Mouse (Mus musculus) liver, embryonic 12.5 days (tissue): ENCODE measurements around the gene Arf6. TPM values are rescaled to one million over a fixed set of nuclear protein-coding genes. Genes with fewer than 3 reads are reported as not detected.
A peak's percentile ranks its signal among the peaks of the same experiment; 100 is the strongest.
"Not testable (repeated sequence)": the region's sequence is repeated elsewhere in the genome, so short reads cannot be mapped to it uniquely, and the experiment has no call there.

Experiments
- ATAC-seq: fragments of 200-750 bp; cut with Nextera tagmentation; 2 replicates; pipeline ENCODE4 v1.8.0; 2017; ENCODE audit warnings: moderate number of reproducible peaks, mild to moderate bottlenecking, moderate library complexity
- H3K27ac ChIP-seq: fragments of 300-500 bp; sonication (generic); 2 replicates; pipeline ENCODE4 v1.5.1; 2016; ENCODE audit warnings: mild to moderate bottlenecking
- H3K27me3 ChIP-seq: fragments of 300-500 bp; sonication (generic); replicated peaks from 2 replicates; pipeline ENCODE4 v1.6.1; 2016; ENCODE audit warnings: mild to moderate bottlenecking, moderate library complexity
- H3K36me3 ChIP-seq: fragments of 300-500 bp; sonication (generic); 2 replicates; pipeline ENCODE4 v1.6.1; 2016; ENCODE audit warnings: mild to moderate bottlenecking, moderate library complexity
- H3K4me1 ChIP-seq: fragments of 300-500 bp; sonication (generic); 2 replicates; pipeline ENCODE4 v1.6.1; 2016
- H3K4me2 ChIP-seq: fragments of 300-500 bp; sonication (generic); 2 replicates; pipeline ENCODE4 v1.6.1; 2016; ENCODE audit warnings: mild to moderate bottlenecking, moderate library complexity
- H3K4me3 ChIP-seq: fragments of 300-500 bp; sonication (generic); 2 replicates; pipeline ENCODE4 v1.5.1; 2016; ENCODE audit warnings: mild to moderate bottlenecking, moderate library complexity
- H3K9ac ChIP-seq: fragments of 300-500 bp; sonication (generic); 2 replicates; pipeline ENCODE4 v1.6.1; 2016; ENCODE audit warnings: mild to moderate bottlenecking, moderate library complexity
- H3K9me3 ChIP-seq: fragments of 300-500 bp; sonication (generic); replicated peaks from 2 replicates; pipeline ENCODE4 v1.6.1; 2016; ENCODE audit warnings: mild to moderate bottlenecking, moderate library complexity
- WGBS: fragments of 180-500 bp; shearing (Covaris S2); methylation state at CpG from one replicate; pipeline ENCODE4 v1.1.7; 2016; ENCODE audit not compliant: insufficient replicate concordance; 5-methylcytosine and 5-hydroxymethylcytosine counted together
- polyA plus RNA-seq: library from polyadenylated mRNA; unstranded; fragments of >200 nt; fragmentation: Nextera tagmentation; extraction: Ambion mirVana; gene quantifications from 2 replicates; pipeline ENCODE4 v1.2.1, GENCODE M21; 2016

Gene Arf6
- polyA plus RNA-seq, 1 experiment from 2014 or later: 81.1 TPM

- H3K27ac ChIP-seq: no peak overlapping the region
- WGBS: 96% methylated on average over 1 of the region's 1 CpGs
- H3K4me3 ChIP-seq: no peak overlapping the region
- peaks cover 56% of the 10 kb centered on the region for H3K36me3 ChIP-seq
- H3K4me1 ChIP-seq: peaks cover 38% of the 10 kb centered on the region
- no peak for ATAC-seq
- no peaks in the 10 kb centered on the region for H3K9me3 ChIP-seq
- no peak overlapping the region for H3K9ac ChIP-seq
- no peaks in the 10 kb centered on the region for H3K27me3 ChIP-seq
- H3K4me2 ChIP-seq: no peak overlapping the region
Measured at GRCm38 (mm10) chr12:69377188-69377587, 5.2 kb downstream of the Arf6 start.

GRCm38 (mm10) chr12:69377636-69378035 lies 5.7 kb downstream of the Arf6 start:
- H3K9ac ChIP-seq, H3K4me3 ChIP-seq, H3K9me3 ChIP-seq, H3K27me3 ChIP-seq, H3K4me2 ChIP-seq, ATAC-seq, H3K27ac ChIP-seq: not testable (repeated sequence)
- 83% methylated on average over 6 of the region's 6 CpGs for WGBS
- Histone ChIP-seq H3K36me3 (peaks cover 56% of the 10 kb centered on the region), H3K4me1 (peaks cover 43% of the 10 kb centered on the region)

GRCm38 (mm10) chr12:69378558-69379454 lies 6.9 kb downstream of the Arf6 start:
- no peak for ATAC-seq
- WGBS: 82% methylated on average over 11 of the region's 11 CpGs

GRCm38 (mm10) chr12:69382880-69383279 lies 10.9 kb downstream of the Arf6 start:
- ATAC-seq: peak; percentile 47; the same call in 1 of the 2 replicates
- H3K9me3 ChIP-seq: no peaks in the 10 kb centered on the region
- H3K27ac ChIP-seq: no peak overlapping the region; the same call in 1 of the 2 replicates
- 71% methylated on average over 1 of the region's 1 CpGs for WGBS
- H3K4me3 ChIP-seq: no peak overlapping the region
- 0 out of 2 replicates have a peak overlapping the region, but pooled peaks have one; percentile 2 for H3K9ac ChIP-seq
- peaks cover 20% of the 10 kb centered on the region for H3K36me3 ChIP-seq
- peaks cover 25% of the 10 kb centered on the region for H3K4me1 ChIP-seq
- no peaks in the 10 kb centered on the region for H3K27me3 ChIP-seq
- H3K4me2 ChIP-seq: no peak overlapping the region

More at GRCm38 (mm10) chr12:69378558-69379454, 6.9 kb downstream of the Arf6 start:
- Histone ChIP-seq H3K4me2 (no peak overlapping the region), H3K4me3 (no peak overlapping the region), H3K27ac (no peak overlapping the region), H3K4me1 (peaks cover 49% of the 10 kb centered on the region), H3K9ac (no peak overlapping the region), H3K36me3 (peaks cover 44% of the 10 kb centered on the region), H3K27me3 (no peaks in the 10 kb centered on the region), H3K9me3 (no peaks in the 10 kb centered on the region)

- no peak overlapping the region for H3K4me2 ChIP-seq
- 76% methylated on average over 5 of the region's 5 CpGs for WGBS
- no peak for ATAC-seq
- no peaks in the 10 kb centered on the region for H3K27me3 ChIP-seq
- no peaks in the 10 kb centered on the region for H3K9me3 ChIP-seq
- no peak overlapping the region for H3K9ac ChIP-seq
- peaks cover 21% of the 10 kb centered on the region for H3K4me1 ChIP-seq
- H3K36me3 ChIP-seq: peaks cover 4% of the 10 kb centered on the region; the same call in 1 of the 2 replicates
- H3K27ac ChIP-seq: no peak overlapping the region
- H3K4me3 ChIP-seq: no peak overlapping the region
Measured at GRCm38 (mm10) chr12:69384606-69385005, 12.7 kb downstream of the Arf6 start.

GRCm38 (mm10) chr12:69385542-69386280 lies 13.8 kb downstream of the Arf6 start:
- no peaks in the 10 kb centered on the region for H3K27me3 ChIP-seq
- no peak overlapping the region for H3K27ac ChIP-seq
- WGBS: 57% methylated on average over 6 of the region's 6 CpGs
- no peak for ATAC-seq
- no peak overlapping the region for H3K4me2 ChIP-seq
- no peaks in the 10 kb centered on the region for H3K9me3 ChIP-seq
- H3K36me3 ChIP-seq: no peaks in the 10 kb centered on the region
- no peak overlapping the region for H3K4me3 ChIP-seq
- H3K4me1 ChIP-seq: peaks cover 25% of the 10 kb centered on the region
- no peak overlapping the region for H3K9ac ChIP-seq

- WGBS: 57% methylated on average over 5 of the region's 12 CpGs
- not testable (repeated sequence) for H3K4me2 ChIP-seq, H3K9ac ChIP-seq, H3K36me3 ChIP-seq, H3K27ac ChIP-seq, H3K27me3 ChIP-seq, H3K4me3 ChIP-seq, ATAC-seq, H3K9me3 ChIP-seq
- H3K4me1 ChIP-seq: peaks cover 26% of the 10 kb centered on the region
Measured at GRCm38 (mm10) chr12:69386281-69386732, 14.4 kb downstream of the Arf6 start.

- Histone ChIP-seq H3K27me3 (no peaks in the 10 kb centered on the region), H3K9ac (no peak overlapping the region), H3K27ac (no peak overlapping the region), H3K4me1 (peaks cover 18% of the 10 kb centered on the region), H3K36me3 (no peaks in the 10 kb centered on the region), H3K4me2 (no peak overlapping the region), H3K4me3 (no peak overlapping the region), H3K9me3 (no peaks in the 10 kb centered on the region)
- WGBS: 85% methylated on average over 10 of the region's 10 CpGs
- no peak for ATAC-seq
Measured at GRCm38 (mm10) chr12:69388321-69388869, 16.4 kb downstream of the Arf6 start.

- no peak overlapping the region for H3K4me3 ChIP-seq
- WGBS: 44% methylated on average over 7 of the region's 7 CpGs
- no peak overlapping the region for H3K27ac ChIP-seq
- H3K27me3 ChIP-seq: no peaks in the 10 kb centered on the region
- no peak for ATAC-seq
- no peaks in the 10 kb centered on the region for H3K36me3 ChIP-seq
- no peak overlapping the region for H3K9ac ChIP-seq
- peaks cover 17% of the 10 kb centered on the region for H3K4me1 ChIP-seq
- H3K4me2 ChIP-seq: no peak overlapping the region
- H3K9me3 ChIP-seq: no peaks in the 10 kb centered on the region
Measured at GRCm38 (mm10) chr12:69389273-69389938, 17.5 kb downstream of the Arf6 start.

GRCm38 (mm10) chr12:69390000-69390698 lies 18.2 kb downstream of the Arf6 start:
- Histone ChIP-seq H3K4me3 (no peak overlapping the region), H3K4me2 (no peak overlapping the region), H3K9me3 (no peaks in the 10 kb centered on the region), H3K9ac (no peak overlapping the region), H3K4me1 (peaks cover 17% of the 10 kb centered on the region), H3K27ac (no peak overlapping the region), H3K27me3 (no peaks in the 10 kb centered on the region), H3K36me3 (no peaks in the 10 kb centered on the region)
- 68% methylated on average over 7 of the region's 7 CpGs for WGBS
- no peak for ATAC-seq

- no peak overlapping the region for H3K9ac ChIP-seq
Measured at GRCm38 (mm10) chr12:69393076-69393475, 21.1 kb downstream of the Arf6 start.

More at GRCm38 (mm10) chr12:69393076-69393475, 21.1 kb downstream of the Arf6 start:
- WGBS: 67% methylated on average over 10 of the region's 10 CpGs
- H3K4me2 ChIP-seq: no peak overlapping the region
- H3K27me3 ChIP-seq: no peaks in the 10 kb centered on the region
- no peaks in the 10 kb centered on the region for H3K36me3 ChIP-seq
- no peak overlapping the region for H3K27ac ChIP-seq
- no peaks in the 10 kb centered on the region for H3K9me3 ChIP-seq
- no peak overlapping the region for H3K4me3 ChIP-seq
- H3K4me1 ChIP-seq: peaks cover 17% of the 10 kb centered on the region
- ATAC-seq: no peak
